Mouse (Mus musculus): ENCODE measurements around the gene Gpr149.

Gpr149 gene

GRCm38 (mm10) chr3:62604973-62605372 lies at the start of gene Gpr149:
Gpr149 (minus strand) TSS chr3:62605140.
- in situ Hi-C loops (cut with MboI; ENCODE audit: low pct_unique_long_range_greater_than_20kb in 1 of 2, low sequenced_read_pairs in 2 of 2, unreplicated experiment in 1 of 2): no loop called here

GRCm38 (mm10) chr3:62650551-62650950 lies 45.6 kb upstream of the Gpr149 start:
- in situ Hi-C loops (cut with MboI; ENCODE audit: low pct_unique_long_range_greater_than_20kb in 1 of 2, low sequenced_read_pairs in 2 of 2, unreplicated experiment in 1 of 2): no loop called here

- in situ Hi-C loops (cut with MboI; ENCODE audit: low pct_unique_long_range_greater_than_20kb in 1 of 2, low sequenced_read_pairs in 2 of 2, unreplicated experiment in 1 of 2): no loop called here
Observed at GRCm38 (mm10) chr3:62610861-62611260, 5.9 kb upstream of the Gpr149 start.

- in situ Hi-C loops (cut with MboI; ENCODE audit: low pct_unique_long_range_greater_than_20kb in 1 of 2, low sequenced_read_pairs in 2 of 2, unreplicated experiment in 1 of 2): no loop called here
Observed at GRCm38 (mm10) chr3:62605931-62606330, 991 bp upstream of the Gpr149 start.

- in situ Hi-C loops (cut with MboI; ENCODE audit: low pct_unique_long_range_greater_than_20kb in 1 of 2, low sequenced_read_pairs in 2 of 2, unreplicated experiment in 1 of 2): no loop called here
Observed at GRCm38 (mm10) chr3:62604047-62604391, 921 bp downstream of the Gpr149 start.

- in situ Hi-C loops (cut with MboI; ENCODE audit: low pct_unique_long_range_greater_than_20kb in 1 of 2, low sequenced_read_pairs in 2 of 2, unreplicated experiment in 1 of 2): no loop called here
Observed at GRCm38 (mm10) chr3:62603231-62604046, 1.5 kb downstream of the Gpr149 start.

- in situ Hi-C loops (cut with MboI; ENCODE audit: low pct_unique_long_range_greater_than_20kb in 1 of 2, low sequenced_read_pairs in 2 of 2, unreplicated experiment in 1 of 2): no loop called here
Observed at GRCm38 (mm10) chr3:62602466-62602865, 2.5 kb downstream of the Gpr149 start.

- in situ Hi-C loops (cut with MboI; ENCODE audit: low pct_unique_long_range_greater_than_20kb in 1 of 2, low sequenced_read_pairs in 2 of 2, unreplicated experiment in 1 of 2): no loop called here
Observed at GRCm38 (mm10) chr3:62594842-62595241, 10.1 kb downstream of the Gpr149 start.

- in situ Hi-C loops (cut with MboI; ENCODE audit: low pct_unique_long_range_greater_than_20kb in 1 of 2, low sequenced_read_pairs in 2 of 2, unreplicated experiment in 1 of 2): no loop called here
Observed at GRCm38 (mm10) chr3:62585072-62585471, 19.9 kb downstream of the Gpr149 start.

- in situ Hi-C loops (cut with MboI; ENCODE audit: low pct_unique_long_range_greater_than_20kb in 1 of 2, low sequenced_read_pairs in 2 of 2, unreplicated experiment in 1 of 2): no loop called here
Observed at GRCm38 (mm10) chr3:62527593-62527992, 77.3 kb downstream of the Gpr149 start.

GRCm38 (mm10) chr3:62527160-62527559 lies 77.8 kb downstream of the Gpr149 start:
- in situ Hi-C loops (cut with MboI; ENCODE audit: low pct_unique_long_range_greater_than_20kb in 1 of 2, low sequenced_read_pairs in 2 of 2, unreplicated experiment in 1 of 2): no loop called here

GRCm38 (mm10) chr3:62507206-62507647 lies 97.7 kb downstream of the Gpr149 start:
- in situ Hi-C loops (cut with MboI; ENCODE audit: low pct_unique_long_range_greater_than_20kb in 1 of 2, low sequenced_read_pairs in 2 of 2, unreplicated experiment in 1 of 2): no loop called here

- in situ Hi-C loops (cut with MboI; ENCODE audit: low pct_unique_long_range_greater_than_20kb in 1 of 2, low sequenced_read_pairs in 2 of 2, unreplicated experiment in 1 of 2): no loop called here
Observed at GRCm38 (mm10) chr3:62506488-62507205, 98.3 kb downstream of the Gpr149 start, which contains the start of gene Dhx36. Dhx36 (minus strand) TSS chr3:62507004.

- in situ Hi-C loops (cut with MboI; ENCODE audit: low pct_unique_long_range_greater_than_20kb in 1 of 2, low sequenced_read_pairs in 2 of 2, unreplicated experiment in 1 of 2): no loop called here
Observed at GRCm38 (mm10) chr3:62505166-62505900, 99.6 kb downstream of the Gpr149 start.

- in situ Hi-C loops (cut with MboI; ENCODE audit: low pct_unique_long_range_greater_than_20kb in 1 of 2, low sequenced_read_pairs in 2 of 2, unreplicated experiment in 1 of 2): loop anchor here (25.0 kb wide), 2 partner anchors 838 to 1488 kb away; partner anchors contain the start of gene Gmps (in 2 of the 2)
Observed at GRCm38 (mm10) chr3:62499327-62499726, 105.6 kb downstream of the Gpr149 start.

- in situ Hi-C loops (cut with MboI; ENCODE audit: low pct_unique_long_range_greater_than_20kb in 1 of 2, low sequenced_read_pairs in 2 of 2, unreplicated experiment in 1 of 2): loop anchor here (25.0 kb wide), 2 partner anchors 845 to 1495 kb away; partner anchors contain the start of gene Gmps (in 2 of the 2)
Observed at GRCm38 (mm10) chr3:62492568-62492967, 112.4 kb downstream of the Gpr149 start.

GRCm38 (mm10) chr3:62484340-62484739 lies 120.6 kb downstream of the Gpr149 start:
- in situ Hi-C loops (cut with MboI; ENCODE audit: low pct_unique_long_range_greater_than_20kb in 1 of 2, low sequenced_read_pairs in 2 of 2, unreplicated experiment in 1 of 2): loop anchor here (25.0 kb wide), 2 partner anchors 853 to 1503 kb away; partner anchors contain the start of gene Gmps (in 2 of the 2)
